Mouse (Mus musculus): ENCODE data around the gene Napsa. TPM values are rescaled to one million over a fixed set of nuclear protein-coding genes. Genes with fewer than 3 reads are reported as not detected.
A peak's percentile ranks its signal among the peaks of the same experiment; 100 is the strongest.

The Napsa gene
- 1.7 and 2.8 TPM in 2 replicates for polyA plus RNA-seq (2014; fragmentation: Nextera tagmentation; extraction: Ambion mirVana)

GRCm38 (mm10) chr7:44572213-44572701, at the start of gene Napsa:
Gene Napsa, plus strand, starts transcription at chr7:44572380.
- Histone ChIP-seq H3K9ac (ENCODE audit: low read depth, low read length) (no peak within 1 kb of the TSS), H3K27me3 (replicated peaks; ENCODE audit: control insufficient read depth, insufficient read depth, low read length) (no peaks in the 10 kb centered on the region), H3K36me3 (ENCODE audit: control insufficient read depth, insufficient read depth, low read length) (no peaks in the 10 kb centered on the region), H3K4me3 (ENCODE audit: low read depth, low read length) (no peak within 1 kb of the TSS), H3K9me3 (ENCODE audit: control insufficient read depth, low read length) (no peaks in the 10 kb centered on the region), H3K4me1 (ENCODE audit: control insufficient read depth, insufficient read depth, low read length) (no peaks in the 10 kb centered on the region), H3K27ac (replicated peaks; ENCODE audit: low read depth, low read length) (no peak within 1 kb of the TSS), H3K4me2 (ENCODE audit: low read depth, low read length) (no peak within 1 kb of the TSS)
- ATAC-seq (ENCODE audit: low read depth) (no peak), DNase-seq (ENCODE audit: low spot score) (no peak)
- WGBS, result 30% methylated on average over 4 of the region's 7 CpGs

- no peak for DNase-seq (ENCODE audit: low spot score)
- no peaks in the 10 kb centered on the region for H3K36me3 ChIP-seq (ENCODE audit: control insufficient read depth, insufficient read depth, low read length)
- H3K9me3 ChIP-seq (ENCODE audit: control insufficient read depth, low read length), result no peaks in the 10 kb centered on the region
- H3K4me3 ChIP-seq (ENCODE audit: low read depth, low read length), result no peak overlapping the region
- WGBS, result 52% methylated on average over 2 of the region's 2 CpGs
- no peak overlapping the region for H3K27ac ChIP-seq (replicated peaks; ENCODE audit: low read depth, low read length)
- no peak for ATAC-seq (ENCODE audit: low read depth)
- H3K4me1 ChIP-seq (ENCODE audit: control insufficient read depth, insufficient read depth, low read length), result peaks cover 6% of the 10 kb centered on the region; the same call in 1 of the 2 replicates
- H3K4me2 ChIP-seq (ENCODE audit: low read depth, low read length), result no peak overlapping the region
- peaks cover 53% of the 10 kb centered on the region for H3K27me3 ChIP-seq (replicated peaks; ENCODE audit: control insufficient read depth, insufficient read depth, low read length)
- H3K9ac ChIP-seq (ENCODE audit: low read depth, low read length), result no peak overlapping the region
Measured at GRCm38 (mm10) chr7:44523056-44523455, 49.1 kb upstream of the Napsa start.

GRCm38 (mm10) chr7:44524502-44524901, 47.7 kb upstream of the Napsa start, which contains the start of gene Mybpc2:
Gene Mybpc2, minus strand, starts transcription at chr7:44524656.
- Histone ChIP-seq H3K4me3 (ENCODE audit: low read depth, low read length) (no peak within 1 kb of the TSS), H3K9ac (ENCODE audit: low read depth, low read length) (0 out of 2 replicates have a peak within 1 kb of the TSS, but pooled peaks have one; percentile 16), H3K4me1 (ENCODE audit: control insufficient read depth, insufficient read depth, low read length) (peaks cover 6% of the 10 kb centered on the region; the same call in 1 of the 2 replicates), H3K9me3 (ENCODE audit: control insufficient read depth, low read length) (no peaks in the 10 kb centered on the region), H3K27me3 (replicated peaks; ENCODE audit: control insufficient read depth, insufficient read depth, low read length) (peaks cover 59% of the 10 kb centered on the region), H3K27ac (replicated peaks; ENCODE audit: low read depth, low read length) (no peak within 1 kb of the TSS), H3K36me3 (ENCODE audit: control insufficient read depth, insufficient read depth, low read length) (no peaks in the 10 kb centered on the region), H3K4me2 (ENCODE audit: low read depth, low read length) (peak within 1 kb of the TSS; percentile 25; the same call in 1 of the 2 replicates)
- DNase-seq (ENCODE audit: low spot score) (no peak), ATAC-seq (ENCODE audit: low read depth) (no peak)
- WGBS, result 25% methylated on average over 12 of the region's 12 CpGs

- Histone ChIP-seq H3K4me1 (ENCODE audit: control insufficient read depth, insufficient read depth, low read length) (peaks cover 6% of the 10 kb centered on the region; the same call in 1 of the 2 replicates), H3K27me3 (replicated peaks; ENCODE audit: control insufficient read depth, insufficient read depth, low read length) (peaks cover 59% of the 10 kb centered on the region), H3K36me3 (ENCODE audit: control insufficient read depth, insufficient read depth, low read length) (no peaks in the 10 kb centered on the region), H3K4me3 (ENCODE audit: low read depth, low read length) (no peak overlapping the region), H3K27ac (replicated peaks; ENCODE audit: low read depth, low read length) (no peak overlapping the region), H3K4me2 (ENCODE audit: low read depth, low read length) (peak overlapping the region; percentile 25; the same call in 1 of the 2 replicates), H3K9me3 (ENCODE audit: control insufficient read depth, low read length) (no peaks in the 10 kb centered on the region), H3K9ac (ENCODE audit: low read depth, low read length) (0 out of 2 replicates have a peak overlapping the region, but pooled peaks have one; percentile 16)
- ATAC-seq (ENCODE audit: low read depth), result peak; percentile 7; the same call in 1 of the 2 replicates
- DNase-seq (ENCODE audit: low spot score), result peak; percentile 46
- WGBS, result 11% methylated on average over 19 of the region's 22 CpGs
Measured at GRCm38 (mm10) chr7:44525126-44525832, 46.9 kb upstream of the Napsa start.

GRCm38 (mm10) chr7:44526414-44527154, 45.6 kb upstream of the Napsa start:
- 87% methylated on average over 14 of the region's 14 CpGs for WGBS
- Histone ChIP-seq H3K9me3 (ENCODE audit: control insufficient read depth, low read length) (no peaks in the 10 kb centered on the region), H3K27ac (replicated peaks; ENCODE audit: low read depth, low read length) (no peak overlapping the region), H3K4me1 (ENCODE audit: control insufficient read depth, insufficient read depth, low read length) (peaks cover 6% of the 10 kb centered on the region; the same call in 1 of the 2 replicates), H3K27me3 (replicated peaks; ENCODE audit: control insufficient read depth, insufficient read depth, low read length) (peaks cover 54% of the 10 kb centered on the region), H3K9ac (ENCODE audit: low read depth, low read length) (no peak overlapping the region), H3K36me3 (ENCODE audit: control insufficient read depth, insufficient read depth, low read length) (no peaks in the 10 kb centered on the region), H3K4me2 (ENCODE audit: low read depth, low read length) (no peak overlapping the region), H3K4me3 (ENCODE audit: low read depth, low read length) (no peak overlapping the region)
- ATAC-seq (ENCODE audit: low read depth) (no peak), DNase-seq (ENCODE audit: low spot score) (no peak)

GRCm38 (mm10) chr7:44527483-44528398, 44.4 kb upstream of the Napsa start:
- peaks cover 6% of the 10 kb centered on the region; the same call in 1 of the 2 replicates for H3K4me1 ChIP-seq (ENCODE audit: control insufficient read depth, insufficient read depth, low read length)
- peak; percentile 63 for ATAC-seq (ENCODE audit: low read depth)
- H3K4me2 ChIP-seq (ENCODE audit: low read depth, low read length), result peak overlapping the region; percentile 85
- no peaks in the 10 kb centered on the region for H3K9me3 ChIP-seq (ENCODE audit: control insufficient read depth, low read length)
- H3K27me3 ChIP-seq (replicated peaks; ENCODE audit: control insufficient read depth, insufficient read depth, low read length), result peaks cover 44% of the 10 kb centered on the region
- 6% methylated on average over 35 of the region's 40 CpGs for WGBS
- H3K4me3 ChIP-seq (ENCODE audit: low read depth, low read length), result peak overlapping the region; percentile 39
- H3K27ac ChIP-seq (replicated peaks; ENCODE audit: low read depth, low read length), result no peak overlapping the region
- peak overlapping the region; percentile 58 for H3K9ac ChIP-seq (ENCODE audit: low read depth, low read length)
- peak; percentile 71 for DNase-seq (ENCODE audit: low spot score)
- H3K36me3 ChIP-seq (ENCODE audit: control insufficient read depth, insufficient read depth, low read length), result 0 out of 2 replicates have a peak, but pooled peaks cover 2% of the 10 kb centered on the region

GRCm38 (mm10) chr7:44529518-44529917, 42.7 kb upstream of the Napsa start:
- ATAC-seq (ENCODE audit: low read depth) (no peak), DNase-seq (ENCODE audit: low spot score) (no peak)
- Histone ChIP-seq H3K36me3 (ENCODE audit: control insufficient read depth, insufficient read depth, low read length) (peaks cover 18% of the 10 kb centered on the region; the same call in 1 of the 2 replicates), H3K4me2 (ENCODE audit: low read depth, low read length) (no peak overlapping the region), H3K27ac (replicated peaks; ENCODE audit: low read depth, low read length) (no peak overlapping the region), H3K9ac (ENCODE audit: low read depth, low read length) (no peak overlapping the region; the same call in 1 of the 2 replicates), H3K27me3 (replicated peaks; ENCODE audit: control insufficient read depth, insufficient read depth, low read length) (peaks cover 27% of the 10 kb centered on the region), H3K4me1 (ENCODE audit: control insufficient read depth, insufficient read depth, low read length) (peaks cover 6% of the 10 kb centered on the region; the same call in 1 of the 2 replicates), H3K4me3 (ENCODE audit: low read depth, low read length) (no peak overlapping the region), H3K9me3 (ENCODE audit: control insufficient read depth, low read length) (no peaks in the 10 kb centered on the region)
- WGBS, result 51% methylated on average over 4 of the region's 5 CpGs
